Mouse (Mus musculus): Measurements from ENCODE around the gene Nprl2. TPM values are rescaled to one million over a fixed set of nuclear protein-coding genes. Genes with fewer than 3 reads are reported as not detected.

The Nprl2 gene
- polyA plus RNA-seq, 1 experiment = 34.7 TPM

DNA sequence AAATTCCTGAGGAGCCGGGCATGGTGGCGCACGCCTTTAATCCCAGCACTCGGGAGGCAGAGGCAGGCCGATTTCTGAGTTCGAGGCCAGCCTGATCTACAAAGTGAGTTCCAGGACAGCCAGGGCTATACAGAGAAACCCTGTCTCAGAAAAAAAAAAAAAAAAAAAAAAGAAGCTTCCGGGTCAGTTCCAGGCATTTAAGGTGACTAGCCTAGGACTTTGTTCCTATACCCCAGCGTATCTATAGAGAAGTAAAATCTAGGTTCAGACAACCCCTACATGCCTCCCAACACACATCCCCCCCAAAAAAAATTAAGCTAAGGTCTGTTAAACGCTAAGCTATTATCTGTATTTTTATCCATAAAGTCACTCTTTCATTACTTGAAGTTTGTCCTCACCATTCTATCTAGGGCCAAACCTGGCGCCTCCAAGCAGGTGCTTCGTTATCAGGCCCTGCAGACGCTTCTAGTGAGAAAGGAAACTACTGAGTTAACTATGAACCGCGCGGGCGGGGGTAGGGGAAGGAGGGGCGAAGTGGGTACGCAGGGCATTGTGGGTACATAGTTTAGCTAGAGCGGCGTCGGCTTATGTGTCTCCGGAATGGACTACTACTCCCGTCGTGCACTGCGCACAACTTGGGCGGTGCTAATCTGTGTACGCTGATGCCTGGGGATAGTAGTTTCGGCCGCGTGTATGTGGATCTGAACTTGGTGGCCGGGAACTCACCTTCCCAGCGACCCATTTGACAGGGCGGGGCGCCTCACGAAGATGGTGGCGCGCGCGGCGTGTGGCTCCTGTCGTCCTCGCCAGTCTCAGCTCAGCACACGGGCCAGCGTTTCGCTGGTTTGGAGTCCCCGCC lies 45.2 kb downstream of the Nprl2 start, which contains the start of gene Ifrd2:
TSS of gene Ifrd2 (plus strand) at position 669 of the 859 bp plus-strand sequence.
- no peak for TF ChIP-seq CTCF (IDR thresholded peaks at IDR 0.05; ENCODE audit: control insufficient read depth, insufficient read depth, insufficient replicate concordance, low read depth, low read length)
- TF ChIP-seq POLR2A (IDR thresholded peaks at IDR 0.05; ENCODE audit: control insufficient read depth, low read depth, low read length) = peak; percentile 44
- peaks cover 6% of the 10 kb centered on the region for H3K4me1 ChIP-seq (ENCODE audit: control insufficient read depth, insufficient read depth, low read length)
- H3K27ac ChIP-seq (ENCODE audit: control insufficient read depth, insufficient read depth, low read depth, low read length) = peak within 1 kb of the TSS; percentile 48
- H3K27me3 ChIP-seq (ENCODE audit: control insufficient read depth, insufficient read depth, low read length) = no peaks in the 10 kb centered on the region
- no peaks in the 10 kb centered on the region for H3K36me3 ChIP-seq (ENCODE audit: control insufficient read depth, insufficient read depth, low read length)
- H3K4me3 ChIP-seq (ENCODE audit: control insufficient read depth, low read depth, low read length) = peak within 1 kb of the TSS; percentile 91

DNA sequence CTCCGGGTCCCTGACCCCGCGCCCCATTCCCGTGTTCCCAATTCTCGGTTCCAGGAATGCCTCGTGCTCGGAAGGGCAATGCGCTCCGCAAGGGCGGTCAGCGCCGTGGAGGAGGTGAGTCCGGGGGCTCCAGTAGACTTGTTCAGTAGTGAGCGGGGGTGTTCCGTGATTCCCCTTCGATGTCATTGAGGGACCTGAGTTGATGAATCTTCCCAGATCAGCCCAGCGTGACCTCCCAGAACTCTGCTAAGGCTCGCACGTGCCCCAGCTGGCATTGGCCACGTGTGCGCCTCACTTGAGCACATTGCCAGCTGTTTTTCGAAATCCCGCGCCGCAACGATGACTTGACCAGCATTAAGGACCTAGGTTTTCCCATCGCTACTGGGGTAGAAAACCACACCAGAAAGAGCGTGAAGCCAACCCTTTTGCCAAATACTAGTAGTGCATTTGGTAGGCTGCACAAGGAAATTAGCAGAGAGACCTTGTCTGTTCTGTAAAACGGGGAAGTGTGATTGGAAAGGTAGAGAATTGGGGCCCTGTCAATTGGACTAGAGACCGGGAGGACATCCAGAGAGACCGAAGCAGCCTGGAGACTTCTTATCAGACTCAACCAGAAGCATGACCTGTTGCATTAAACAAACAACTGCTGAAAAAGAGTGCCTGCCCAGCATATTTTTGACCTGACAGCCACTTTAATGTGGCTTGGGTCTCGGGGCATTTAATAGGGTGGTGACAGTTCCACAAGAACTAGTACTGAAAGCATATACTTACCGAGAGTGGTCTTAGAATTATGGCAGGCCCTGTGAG lies 46.0 kb downstream of the Nprl2 start:
- TF ChIP-seq CTCF (IDR thresholded peaks at IDR 0.05; ENCODE audit: control insufficient read depth, insufficient read depth, insufficient replicate concordance, low read depth, low read length) (no peak), POLR2A (IDR thresholded peaks at IDR 0.05; ENCODE audit: control insufficient read depth, low read depth, low read length) (no peak)
- H3K4me1 ChIP-seq (ENCODE audit: control insufficient read depth, insufficient read depth, low read length) = peaks cover 6% of the 10 kb centered on the region
- H3K36me3 ChIP-seq (ENCODE audit: control insufficient read depth, insufficient read depth, low read length) = no peaks in the 10 kb centered on the region
- peak overlapping the region; percentile 48 for H3K27ac ChIP-seq (ENCODE audit: control insufficient read depth, insufficient read depth, low read depth, low read length)
- peak overlapping the region; percentile 91 for H3K4me3 ChIP-seq (ENCODE audit: control insufficient read depth, low read depth, low read length)
- H3K27me3 ChIP-seq (ENCODE audit: control insufficient read depth, insufficient read depth, low read length) = no peaks in the 10 kb centered on the region

DNA sequence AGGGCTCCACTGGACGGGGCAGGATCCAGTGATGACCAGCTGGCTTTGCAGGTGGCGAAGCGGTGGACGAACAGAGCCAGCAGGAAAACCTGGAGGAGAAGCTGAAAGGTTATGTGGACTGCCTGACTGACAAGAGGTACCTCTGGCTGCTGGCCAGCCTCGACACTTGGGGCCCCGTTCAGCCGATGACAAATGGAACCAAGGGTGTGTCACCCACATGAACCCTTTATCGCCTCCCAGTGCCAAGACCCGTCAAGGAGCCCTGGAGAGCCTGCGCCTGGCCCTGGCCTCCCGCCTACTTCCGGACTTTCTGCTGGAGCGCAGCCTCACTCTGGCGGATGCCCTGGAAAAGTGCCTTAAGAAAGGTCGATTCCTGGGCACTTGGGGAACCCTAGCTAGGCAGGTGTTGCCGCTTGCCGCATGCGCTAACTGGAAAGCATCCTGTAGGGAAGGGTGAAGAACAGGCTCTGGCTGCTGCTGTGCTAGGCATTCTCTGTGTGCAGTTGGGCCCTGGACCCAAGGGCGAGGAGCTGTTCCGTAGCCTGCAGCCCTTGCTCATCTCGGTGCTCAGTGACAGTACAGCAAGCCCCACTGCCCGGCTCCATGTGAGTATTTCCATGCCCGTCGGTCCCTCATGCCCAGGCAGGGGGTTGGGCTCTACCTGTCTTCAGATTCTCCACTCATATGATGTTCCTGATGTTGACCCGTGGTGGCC lies 48.2 kb downstream of the Nprl2 start:
- Histone ChIP-seq H3K27ac (ENCODE audit: control insufficient read depth, insufficient read depth, low read depth, low read length) (no peak overlapping the region), H3K36me3 (ENCODE audit: control insufficient read depth, insufficient read depth, low read length) (no peaks in the 10 kb centered on the region), H3K4me3 (ENCODE audit: control insufficient read depth, low read depth, low read length) (no peak overlapping the region), H3K27me3 (ENCODE audit: control insufficient read depth, insufficient read depth, low read length) (no peaks in the 10 kb centered on the region), H3K4me1 (ENCODE audit: control insufficient read depth, insufficient read depth, low read length) (peaks cover 6% of the 10 kb centered on the region)
- no peak for TF ChIP-seq CTCF (IDR thresholded peaks at IDR 0.05; ENCODE audit: control insufficient read depth, insufficient read depth, insufficient replicate concordance, low read depth, low read length)
- no peak for TF ChIP-seq POLR2A (IDR thresholded peaks at IDR 0.05; ENCODE audit: control insufficient read depth, low read depth, low read length)

DNA sequence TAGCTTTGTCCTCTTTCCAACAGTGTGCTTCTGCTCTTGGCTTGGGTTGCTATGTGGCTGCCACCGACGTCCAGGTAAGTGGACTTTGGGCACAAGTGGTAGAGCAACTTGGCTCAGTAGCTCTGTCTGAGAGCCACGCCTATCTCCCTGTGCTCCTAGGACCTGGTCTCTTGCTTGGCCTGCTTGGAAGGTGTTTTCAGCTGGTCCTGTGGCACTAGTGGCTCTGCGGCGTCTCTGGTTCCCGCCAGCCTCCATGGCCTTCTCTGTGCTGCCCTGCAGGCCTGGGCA lies 48.7 kb downstream of the Nprl2 start:
- H3K27ac ChIP-seq (ENCODE audit: control insufficient read depth, insufficient read depth, low read depth, low read length) = no peak overlapping the region
- no peaks in the 10 kb centered on the region for H3K27me3 ChIP-seq (ENCODE audit: control insufficient read depth, insufficient read depth, low read length)
- H3K4me3 ChIP-seq (ENCODE audit: control insufficient read depth, low read depth, low read length) = no peak overlapping the region
- no peak for TF ChIP-seq POLR2A (IDR thresholded peaks at IDR 0.05; ENCODE audit: control insufficient read depth, low read depth, low read length)
- no peak for TF ChIP-seq CTCF (IDR thresholded peaks at IDR 0.05; ENCODE audit: control insufficient read depth, insufficient read depth, insufficient replicate concordance, low read depth, low read length)
- peaks cover 6% of the 10 kb centered on the region for H3K4me1 ChIP-seq (ENCODE audit: control insufficient read depth, insufficient read depth, low read length)
- no peaks in the 10 kb centered on the region for H3K36me3 ChIP-seq (ENCODE audit: control insufficient read depth, insufficient read depth, low read length)

DNA sequence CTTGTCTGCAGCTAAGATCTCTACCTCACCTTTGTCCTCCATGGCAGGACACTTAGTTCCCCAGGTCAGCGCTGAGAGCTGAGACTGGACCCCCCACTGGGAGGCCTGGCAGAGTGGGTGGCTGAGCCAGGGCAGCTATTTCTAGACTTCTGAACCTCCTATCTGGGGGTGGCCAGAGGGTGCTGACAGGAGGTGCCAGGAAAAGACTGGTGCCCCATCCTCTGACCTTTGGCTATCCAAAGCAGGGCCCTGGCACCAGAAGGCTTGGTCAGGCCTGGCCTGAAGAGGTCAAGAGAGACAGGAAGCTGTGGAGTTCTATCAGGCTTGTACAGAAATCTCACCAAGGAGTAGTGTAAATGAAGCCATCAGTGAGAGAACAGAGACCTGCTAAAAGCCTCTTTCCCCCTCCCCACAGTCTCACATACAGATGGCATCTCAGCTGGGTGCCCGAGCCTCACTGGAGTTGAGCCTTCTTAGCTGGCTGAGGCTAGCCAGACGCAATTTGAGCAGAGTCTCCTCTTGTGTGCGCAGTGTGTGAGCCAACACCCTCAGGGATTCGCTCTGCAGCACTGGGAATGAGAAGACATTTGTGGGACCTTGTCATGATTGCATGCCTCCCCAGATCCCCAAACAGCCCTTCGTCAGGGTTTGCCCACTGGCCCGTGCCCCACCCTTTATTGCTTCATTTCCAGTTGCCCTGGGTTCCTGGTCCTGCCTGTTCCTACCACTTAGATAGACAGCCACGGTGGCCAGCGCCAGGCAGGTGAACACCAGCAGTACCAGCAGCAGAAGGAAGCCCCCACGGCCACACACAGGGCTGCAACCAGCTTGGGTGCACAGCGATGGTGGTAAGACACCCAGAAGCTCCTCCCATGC lies 51.3 kb downstream of the Nprl2 start:
- H3K4me3 ChIP-seq (ENCODE audit: control insufficient read depth, low read depth, low read length) = no peak overlapping the region
- no peaks in the 10 kb centered on the region; the same call in 1 of the 2 replicates for H3K4me1 ChIP-seq (ENCODE audit: control insufficient read depth, insufficient read depth, low read length)
- H3K27ac ChIP-seq (ENCODE audit: control insufficient read depth, insufficient read depth, low read depth, low read length) = no peak overlapping the region
- H3K36me3 ChIP-seq (ENCODE audit: control insufficient read depth, insufficient read depth, low read length) = no peaks in the 10 kb centered on the region
- no peaks in the 10 kb centered on the region for H3K27me3 ChIP-seq (ENCODE audit: control insufficient read depth, insufficient read depth, low read length)
- no peak for TF ChIP-seq POLR2A (IDR thresholded peaks at IDR 0.05; ENCODE audit: control insufficient read depth, low read depth, low read length)

DNA sequence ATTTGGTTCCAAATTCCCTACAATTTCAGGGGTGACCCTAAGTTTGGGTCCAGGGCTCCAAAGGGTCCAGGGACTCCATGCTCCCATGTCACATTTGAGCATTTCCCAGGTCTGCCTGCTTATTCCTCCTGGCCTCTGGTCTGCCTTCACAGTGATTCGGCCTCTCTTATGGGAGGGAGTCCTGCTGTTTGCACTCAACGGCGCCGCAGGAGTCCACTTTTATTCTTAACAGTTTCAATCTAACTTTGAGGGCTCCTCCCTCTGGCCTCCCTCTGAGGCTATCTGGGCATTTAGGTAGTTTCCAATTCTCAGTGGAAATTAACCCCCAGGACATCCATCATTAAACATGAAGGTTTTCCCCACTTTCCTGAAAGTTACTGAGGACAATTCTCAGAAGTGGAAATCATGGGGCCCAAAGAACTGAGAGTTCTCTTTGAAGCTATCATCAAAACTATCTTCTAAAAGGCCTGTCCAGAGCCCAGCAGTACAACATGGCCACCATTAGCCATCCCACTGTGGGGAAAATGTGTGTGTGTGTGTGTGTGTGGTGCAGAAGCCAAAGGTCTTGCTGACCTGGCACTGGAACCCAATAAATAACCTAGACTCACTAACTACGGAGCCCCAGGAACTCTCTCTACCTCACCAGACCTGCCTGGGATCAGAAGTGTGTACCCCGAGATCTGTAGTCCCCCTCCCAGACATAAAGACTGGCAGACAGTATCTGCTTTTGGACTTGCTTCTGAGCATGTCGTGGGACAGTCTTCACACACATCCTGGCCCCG lies 52.4 kb downstream of the Nprl2 start:
- Histone ChIP-seq H3K27ac (ENCODE audit: control insufficient read depth, insufficient read depth, low read depth, low read length) (no peak overlapping the region), H3K36me3 (ENCODE audit: control insufficient read depth, insufficient read depth, low read length) (no peaks in the 10 kb centered on the region), H3K4me1 (ENCODE audit: control insufficient read depth, insufficient read depth, low read length) (peaks cover 4% of the 10 kb centered on the region), H3K27me3 (ENCODE audit: control insufficient read depth, insufficient read depth, low read length) (no peaks in the 10 kb centered on the region), H3K4me3 (ENCODE audit: control insufficient read depth, low read depth, low read length) (no peak overlapping the region)
- TF ChIP-seq CTCF (IDR thresholded peaks at IDR 0.05; ENCODE audit: control insufficient read depth, insufficient read depth, insufficient replicate concordance, low read depth, low read length) (no peak), POLR2A (IDR thresholded peaks at IDR 0.05; ENCODE audit: control insufficient read depth, low read depth, low read length) (no peak)

Other genes starting within 250 kb of the Nprl2 start
- gene Cish, start 246.2 kb upstream of the Nprl2 start, polyA plus RNA-seq (2012; rRNA removed) = 2.7 and 3.8 TPM in 2 replicates
- gene Hemk1, start 203.9 kb upstream of the Nprl2 start, polyA plus RNA-seq (2012; rRNA removed) = 22.0 TPM in 2 replicates
- gene 6430571L13Rik, start 201.6 kb upstream of the Nprl2 start, polyA plus RNA-seq (2012; rRNA removed) = 0.40 and 0.53 TPM in 2 replicates
- gene Cacna2d2, start 142.6 kb upstream of the Nprl2 start, polyA plus RNA-seq (2012; rRNA removed) = 5.2 and 8.2 TPM in 2 replicates
- 38.3 and 46.9 TPM in 2 replicates for gene Tmem115, start 8.3 kb upstream of the Nprl2 start, polyA plus RNA-seq (2012; rRNA removed)
- 28.3 and 29.4 TPM in 2 replicates for gene Cyb561d2, start within 50 bp of the Nprl2 start, polyA plus RNA-seq (2012; rRNA removed)
- gene Zmynd10, start 5.1 kb downstream of the Nprl2 start, polyA plus RNA-seq (2012; rRNA removed) = 245 and 272 TPM in 2 replicates
- gene Rassf1, start 9.3 kb downstream of the Nprl2 start, polyA plus RNA-seq (2012; rRNA removed) = 62.8 and 63.4 TPM in 2 replicates
- 28.4 and 31.7 TPM in 2 replicates for gene Tusc2, start 21.0 kb downstream of the Nprl2 start, polyA plus RNA-seq (2012; rRNA removed)
- gene Hyal2, start 25.7 kb downstream of the Nprl2 start, polyA plus RNA-seq (2012; rRNA removed) = 6.4 and 6.5 TPM in 2 replicates
- 4.0 and 5.0 TPM in 2 replicates for gene Hyal1, start 34.7 kb downstream of the Nprl2 start, polyA plus RNA-seq (2012; rRNA removed)
- 136 and 139 TPM in 2 replicates for gene Naa80, start 36.7 kb downstream of the Nprl2 start, polyA plus RNA-seq (2012; rRNA removed)
- gene Hyal3, start 38.6 kb downstream of the Nprl2 start, polyA plus RNA-seq (2012; rRNA removed) = 1.6 and 1.8 TPM in 2 replicates
- gene Ifrd2, start 45.4 kb downstream of the Nprl2 start, polyA plus RNA-seq (2012; rRNA removed) = 16.4 and 20.5 TPM in 2 replicates
- 2.1 and 4.1 TPM in 2 replicates for gene Sema3b, start 67.0 kb downstream of the Nprl2 start, polyA plus RNA-seq (2012; rRNA removed)
- 87.7 and 103 TPM in 2 replicates for gene Gnai2, start 93.1 kb downstream of the Nprl2 start, polyA plus RNA-seq (2012; rRNA removed)
- 0.10 and 0.32 TPM in 2 replicates for gene Slc38a3, start 127.3 kb downstream of the Nprl2 start, polyA plus RNA-seq (2012; rRNA removed)
- gene Gnat1, start 137.5 kb downstream of the Nprl2 start, polyA plus RNA-seq (2012; rRNA removed) = 0.05 and 0.12 TPM in 2 replicates
- 9.9 and 12.0 TPM in 2 replicates for gene Sema3f, start 168.2 kb downstream of the Nprl2 start, polyA plus RNA-seq (2012; rRNA removed)
- gene Rbm5, start 228.8 kb downstream of the Nprl2 start, polyA plus RNA-seq (2012; rRNA removed) = 52.0 and 57.8 TPM in 2 replicates